Comparison of ENCODE assay signal across 8 mouse cellular contexts in the genomic region with DNA sequence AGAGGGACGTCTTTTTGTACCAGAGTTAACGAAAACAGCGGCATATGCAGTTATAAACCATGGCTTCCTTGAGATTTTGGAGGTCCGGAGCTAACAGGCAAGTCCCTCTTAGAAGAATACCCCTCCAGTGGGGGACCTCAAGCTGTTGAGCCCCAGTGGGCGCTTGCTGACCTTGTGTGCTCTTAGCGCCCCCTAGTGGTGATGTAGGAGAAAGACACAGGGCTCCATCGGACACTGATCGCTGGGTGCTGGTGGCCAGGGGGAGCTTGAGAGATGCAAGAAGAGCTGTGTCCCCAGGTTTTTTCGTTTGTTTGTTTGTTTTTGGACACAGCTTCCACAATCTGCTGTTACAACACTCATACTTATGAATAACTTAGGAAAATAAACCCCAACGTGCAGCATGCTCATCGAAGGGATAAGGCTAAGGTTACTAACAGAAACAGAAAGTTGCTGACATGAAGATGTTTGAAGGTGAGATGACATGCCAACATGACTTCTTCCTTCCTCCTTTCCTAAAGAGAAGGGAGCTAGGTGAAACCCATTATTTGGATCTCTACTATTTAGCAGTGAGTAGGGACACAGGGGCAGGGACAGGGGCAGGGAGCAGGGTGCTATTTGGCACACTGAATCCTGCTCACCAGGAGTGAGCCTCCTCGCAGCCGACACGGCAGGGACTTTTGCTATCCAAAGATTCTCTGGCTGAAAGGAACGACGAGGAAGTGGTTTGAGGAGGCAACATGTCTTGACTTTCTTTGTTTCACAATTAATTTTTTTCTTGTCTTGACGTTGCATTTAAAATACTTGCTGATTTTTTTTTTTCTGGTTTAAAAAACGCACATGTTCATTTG. TPM values are rescaled to one million over a fixed set of nuclear protein-coding genes. Genes with fewer than 3 reads are reported as not detected.
DNase-seq lines count a peak whose midpoint lies in the region; ATAC-seq and TF ChIP-seq lines count a peak whose summit lies in the region.

No protein-coding gene starts in this region.

- ATAC-seq in frontal cortex, adult (ENCODE audit: low TSS enrichment), result peak; percentile 94
- peak; percentile 85 for ATAC-seq in lung, postnatal 0 days

- peak; percentile 47 for DNase-seq in MEL-GATA-1-ER (ENCODE audit: extremely low read depth, low read depth)
- DNase-seq in cerebellum, adult 8-10 months, result peak; percentile 63
- peak; percentile 75 for DNase-seq in hindbrain, embryonic 10.5 days (ENCODE audit: low spot score)
- peak; percentile 34 for DNase-seq in layer of hippocampus, adult 9-11 months
- DNase-seq in lung, postnatal 0 days (ENCODE audit: low spot score), result peak; percentile 90
- peak; percentile 58 for DNase-seq in ovary, postnatal 36 days (ENCODE audit: low spot score)
- peak; percentile 83 for DNase-seq in thymus, postnatal 14 days

- peak; percentile 95 for TF ChIP-seq CTCF in lung, postnatal 0 days (IDR thresholded peaks at IDR 0.05)

- peak overlapping the region; percentile 54 for H3K4me2 ChIP-seq in lung, postnatal 0 days (replicated peaks; ENCODE audit: low read depth, low read length)

- H3K27ac ChIP-seq in hindbrain, embryonic 10.5 days, result no peak overlapping the region
- H3K27ac ChIP-seq in lung, postnatal 0 days (ENCODE audit: low read length), result no peak overlapping the region

- H3K9me3 ChIP-seq in hindbrain, embryonic 10.5 days, result no peaks in the 10 kb centered on the region
- H3K9me3 ChIP-seq in lung, postnatal 0 days (ENCODE audit: low read length), result no peaks in the 10 kb centered on the region

- 0 out of 2 replicates have a peak overlapping the region, but pooled peaks have one; percentile 2 for H3K4me3 ChIP-seq in hindbrain, embryonic 10.5 days
- peak overlapping the region; percentile 39 for H3K4me3 ChIP-seq in lung, postnatal 0 days (ENCODE audit: low read depth, low read length)

- no peak for TF ChIP-seq EP300 in lung, postnatal 0 days (IDR thresholded peaks at IDR 0.05)

- no peaks in the 10 kb centered on the region for H3K36me3 ChIP-seq in hindbrain, embryonic 10.5 days
- no peaks in the 10 kb centered on the region for H3K36me3 ChIP-seq in lung, postnatal 0 days (ENCODE audit: insufficient read depth, low read length)

- WGBS in hindbrain, embryonic 10.5 days, result 30% methylated on average over 18 of the region's 18 CpGs
- 17% methylated on average over 18 of the region's 18 CpGs for WGBS in lung, postnatal 0 days

- peaks cover 21% of the 10 kb centered on the region for H3K4me1 ChIP-seq in hindbrain, embryonic 10.5 days (replicated peaks)
- no peaks in the 10 kb centered on the region for H3K4me1 ChIP-seq in lung, postnatal 0 days (ENCODE audit: insufficient read depth, low read depth, low read length)

- no peak overlapping the region for H3K9ac ChIP-seq in lung, postnatal 0 days (replicated peaks; ENCODE audit: low read depth)

- H3K27me3 ChIP-seq in hindbrain, embryonic 10.5 days (ENCODE audit: insufficient read depth, poor library complexity, severe bottlenecking), result no peaks in the 10 kb centered on the region
- no peaks in the 10 kb centered on the region for H3K27me3 ChIP-seq in lung, postnatal 0 days (replicated peaks; ENCODE audit: insufficient read depth, low read length)

RNA-seq across cellular contexts. Expression of a gene that starts 29.2 kb away (rescaled TPM):
- 0.80 and 1.2 TPM in 2 replicates for polyA plus RNA-seq in hindbrain, embryonic 10.5 days (2016; fragmentation: Nextera tagmentation; extraction: Ambion mirVana)
- 0.37 and 0.69 TPM in 2 replicates for polyA plus RNA-seq in lung, postnatal 0 days (2015; fragmentation: Nextera tagmentation; extraction: Ambion mirVana)

RNA-seq across cellular contexts. Expression of a gene that starts 38.8 kb away (rescaled TPM):
- polyA plus RNA-seq in hindbrain, embryonic 10.5 days (2016; fragmentation: Nextera tagmentation; extraction: Ambion mirVana), result not detected in 2 replicates
- not detected in 2 replicates for polyA plus RNA-seq in lung, postnatal 0 days (2015; fragmentation: Nextera tagmentation; extraction: Ambion mirVana)

Comparison
In these comparisons a context has a peak if more than half of its experiments do, and no peak if none do; other contexts are left out.
1. DNase-seq: peak in every context shown above with its lines; median percentile 90 in lung, postnatal 0 days; 83 in thymus, postnatal 14 days; 75 in hindbrain, embryonic 10.5 days; 63 in cerebellum, adult 8-10 months; 58 in ovary, postnatal 36 days; 47 in MEL-GATA-1-ER; 34 in layer of hippocampus, adult 9-11 months.